Mouse (Mus musculus): ENCODE results near the gene Gpr19. TPM values are rescaled to one million over a fixed set of nuclear protein-coding genes. Genes with fewer than 3 reads are reported as not detected.

The Gpr19 gene
- polyA plus RNA-seq, 1 experiment from 2014 or later, result 10.4 TPM

DNA sequence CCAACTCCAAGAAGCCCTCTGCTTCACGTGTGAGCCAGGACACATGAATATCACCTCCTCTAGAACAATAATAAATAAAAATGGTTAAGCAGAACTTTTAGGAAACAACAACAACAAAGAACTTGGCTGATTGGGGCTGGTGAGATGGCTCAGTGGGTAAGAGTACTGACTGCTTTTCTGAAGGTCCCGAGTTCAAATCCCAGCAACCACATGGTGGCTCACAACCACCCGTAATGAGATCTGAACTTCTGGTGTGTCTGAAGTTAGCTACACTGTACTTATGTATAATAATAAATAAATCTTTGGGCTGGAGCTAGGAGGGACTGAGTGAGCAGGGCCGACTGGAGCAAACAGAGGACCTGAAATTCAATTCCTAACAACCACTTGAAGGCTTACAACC lies 21.1 kb downstream of the Gpr19 start:
- H3K9me3 ChIP-seq, result no peaks in the 10 kb centered on the region
- H3K36me3 ChIP-seq, result no peaks in the 10 kb centered on the region
- H3K4me3 ChIP-seq (replicated peaks), result no peak overlapping the region
- no peak for ATAC-seq
- no peaks in the 10 kb centered on the region for H3K4me1 ChIP-seq (replicated peaks)
- no peak overlapping the region for H3K27ac ChIP-seq
- no peak overlapping the region for H3K9ac ChIP-seq
- H3K4me2 ChIP-seq (replicated peaks), result no peak overlapping the region
- WGBS, result 86% methylated on average over 4 of the region's 4 CpGs
- no peaks in the 10 kb centered on the region for H3K27me3 ChIP-seq (replicated peaks)

DNA sequence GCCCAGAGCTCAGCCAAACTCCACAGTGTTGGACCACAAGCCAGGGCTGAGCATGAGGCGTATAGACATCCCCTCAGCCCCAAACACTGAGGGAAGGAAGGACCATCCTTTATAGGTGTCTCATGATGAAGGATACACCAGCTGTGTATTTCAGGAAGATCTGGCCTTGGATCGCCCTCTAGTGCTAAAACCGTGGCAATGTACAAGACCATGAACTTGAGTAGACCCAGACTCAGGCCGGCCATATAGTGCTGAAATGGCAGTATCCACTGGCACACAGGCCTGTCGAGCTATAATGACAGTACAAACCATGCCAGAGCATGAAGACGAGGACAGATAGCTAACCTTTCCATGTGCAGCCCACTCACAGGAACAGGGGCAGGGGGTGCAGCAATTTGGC lies 21.6 kb downstream of the Gpr19 start:
- no peak overlapping the region for H3K4me2 ChIP-seq (replicated peaks)
- no peak overlapping the region for H3K4me3 ChIP-seq (replicated peaks)
- H3K9ac ChIP-seq, result no peak overlapping the region
- no peaks in the 10 kb centered on the region for H3K9me3 ChIP-seq
- no peaks in the 10 kb centered on the region for H3K36me3 ChIP-seq
- 75% methylated on average over 6 of the region's 6 CpGs for WGBS
- 0 out of 2 replicates have a peak, but pooled peaks have one; percentile 41 for ATAC-seq
- H3K4me1 ChIP-seq (replicated peaks), result no peaks in the 10 kb centered on the region
- no peak overlapping the region for H3K27ac ChIP-seq
- no peaks in the 10 kb centered on the region for H3K27me3 ChIP-seq (replicated peaks)

DNA sequence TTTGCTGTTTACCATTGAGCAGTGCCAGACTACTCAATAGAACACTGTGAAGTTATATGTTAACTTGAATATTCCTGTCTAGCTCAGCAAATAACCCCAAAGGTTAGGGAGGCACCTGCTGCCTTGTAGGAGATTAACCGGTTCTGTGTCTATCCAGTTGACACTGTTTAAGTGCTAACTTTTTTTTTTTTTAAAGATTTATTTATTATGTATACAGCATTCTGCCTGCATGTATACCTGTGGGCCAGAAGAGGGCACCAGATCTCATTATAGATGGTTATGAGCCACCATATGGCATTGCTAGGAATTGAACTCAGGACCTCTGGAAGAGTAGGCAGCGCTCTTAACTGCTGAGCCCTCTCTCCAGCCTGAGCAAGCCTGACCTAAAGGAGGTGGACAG lies 25.4 kb downstream of the Gpr19 start:
- no peaks in the 10 kb centered on the region for H3K27me3 ChIP-seq (replicated peaks)
- no peak for ATAC-seq

DNA sequence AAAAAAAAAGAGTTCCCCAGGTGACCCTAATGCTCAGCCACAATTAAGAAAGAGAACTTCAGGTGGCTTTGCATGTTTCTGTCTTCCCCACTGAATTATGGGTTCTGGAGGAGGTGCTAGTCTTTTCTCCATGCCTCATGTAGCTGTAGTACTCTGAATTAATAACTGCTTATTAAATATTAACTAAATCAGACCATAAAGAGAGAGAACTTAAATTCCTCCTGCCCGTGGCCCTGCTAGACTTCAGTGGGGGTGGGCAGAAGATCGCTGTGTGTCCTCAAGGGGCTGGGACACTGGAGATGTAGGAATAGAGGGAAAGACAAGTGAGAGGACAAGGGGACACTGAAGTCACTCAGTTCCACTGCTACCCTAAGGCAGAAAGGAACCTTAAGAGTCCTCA lies 26.1 kb downstream of the Gpr19 start:
- no peak for ATAC-seq
- Histone ChIP-seq H3K4me2 (replicated peaks) (no peak overlapping the region), H3K4me3 (replicated peaks) (no peak overlapping the region), H3K9ac (no peak overlapping the region), H3K4me1 (replicated peaks) (no peaks in the 10 kb centered on the region), H3K9me3 (no peaks in the 10 kb centered on the region), H3K36me3 (0 out of 2 replicates have a peak, but pooled peaks cover 9% of the 10 kb centered on the region), H3K27ac (no peak overlapping the region), H3K27me3 (replicated peaks) (no peaks in the 10 kb centered on the region)
- 62% methylated on average over 2 of the region's 2 CpGs for WGBS

More for the DNA sequence above, 25.4 kb downstream of the Gpr19 start:
- Histone ChIP-seq H3K4me1 (replicated peaks) (no peaks in the 10 kb centered on the region), H3K36me3 (0 out of 2 replicates have a peak, but pooled peaks cover 7% of the 10 kb centered on the region), H3K9ac (no peak overlapping the region), H3K4me3 (replicated peaks) (no peak overlapping the region), H3K27ac (no peak overlapping the region), H3K4me2 (replicated peaks) (no peak overlapping the region), H3K9me3 (no peaks in the 10 kb centered on the region)
- 75% methylated on average over 2 of the region's 2 CpGs for WGBS

DNA sequence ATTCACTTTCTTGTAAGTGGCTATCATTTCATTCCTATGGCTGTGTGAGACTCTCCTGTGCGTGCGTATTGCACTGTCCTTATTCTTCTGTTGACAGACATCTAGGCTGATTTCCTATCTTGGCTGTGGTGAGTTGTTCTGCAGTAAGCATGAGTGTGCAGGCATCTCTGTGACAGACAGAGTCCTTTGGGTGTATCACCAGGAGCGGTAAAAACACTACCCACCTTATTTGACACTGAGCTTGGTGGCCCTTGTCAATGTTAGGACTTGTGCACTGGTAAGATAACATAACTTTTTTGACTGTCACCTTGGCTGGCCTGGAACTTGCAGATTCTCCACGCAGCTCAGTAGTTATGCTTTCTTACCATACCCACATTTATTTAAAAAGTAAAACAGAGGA lies 27.5 kb downstream of the Gpr19 start:
- Histone ChIP-seq H3K4me2 (replicated peaks) (no peak overlapping the region), H3K36me3 (0 out of 2 replicates have a peak, but pooled peaks cover 9% of the 10 kb centered on the region), H3K27me3 (replicated peaks) (no peaks in the 10 kb centered on the region), H3K4me1 (replicated peaks) (no peaks in the 10 kb centered on the region), H3K9ac (no peak overlapping the region), H3K4me3 (replicated peaks) (no peak overlapping the region), H3K9me3 (no peaks in the 10 kb centered on the region), H3K27ac (no peak overlapping the region)
- 92% methylated on average over 4 of the region's 4 CpGs for WGBS
- no peak for ATAC-seq

DNA sequence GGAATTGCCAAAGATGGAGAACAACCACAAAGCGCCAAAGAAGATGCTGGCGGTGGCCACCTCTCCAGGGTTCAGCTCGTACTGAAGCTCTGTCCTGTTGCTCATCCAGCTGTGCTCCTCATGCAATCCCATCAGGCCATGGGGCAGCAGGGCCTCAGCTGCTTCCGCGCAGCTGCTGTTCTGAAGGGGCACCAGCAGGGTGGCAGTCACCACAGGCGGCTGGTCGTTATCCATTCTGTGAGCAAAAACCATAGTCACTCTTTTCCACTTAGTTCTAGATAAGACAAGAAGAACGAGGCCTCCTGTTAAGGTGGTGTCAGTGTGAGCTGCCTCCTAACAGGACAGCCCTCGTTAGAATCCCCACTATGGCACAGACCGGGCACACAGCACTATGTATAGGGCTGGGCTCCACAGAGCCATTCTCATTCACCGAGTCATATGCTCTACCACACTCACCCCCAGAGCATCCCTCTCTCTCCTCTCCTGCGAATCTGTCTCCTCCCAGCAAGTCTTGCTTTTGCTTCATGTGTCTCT lies 28.1 kb downstream of the Gpr19 start:
- no peak overlapping the region for H3K9ac ChIP-seq
- no peaks in the 10 kb centered on the region for H3K27me3 ChIP-seq (replicated peaks)
- H3K4me2 ChIP-seq (replicated peaks), result no peak overlapping the region
- WGBS, result 88% methylated on average over 12 of the region's 12 CpGs
- no peaks in the 10 kb centered on the region for H3K4me1 ChIP-seq (replicated peaks)
- no peak for ATAC-seq
- no peak overlapping the region for H3K27ac ChIP-seq
- no peak overlapping the region for H3K4me3 ChIP-seq (replicated peaks)
- H3K9me3 ChIP-seq, result no peaks in the 10 kb centered on the region
- H3K36me3 ChIP-seq, result 0 out of 2 replicates have a peak, but pooled peaks cover 9% of the 10 kb centered on the region

DNA sequence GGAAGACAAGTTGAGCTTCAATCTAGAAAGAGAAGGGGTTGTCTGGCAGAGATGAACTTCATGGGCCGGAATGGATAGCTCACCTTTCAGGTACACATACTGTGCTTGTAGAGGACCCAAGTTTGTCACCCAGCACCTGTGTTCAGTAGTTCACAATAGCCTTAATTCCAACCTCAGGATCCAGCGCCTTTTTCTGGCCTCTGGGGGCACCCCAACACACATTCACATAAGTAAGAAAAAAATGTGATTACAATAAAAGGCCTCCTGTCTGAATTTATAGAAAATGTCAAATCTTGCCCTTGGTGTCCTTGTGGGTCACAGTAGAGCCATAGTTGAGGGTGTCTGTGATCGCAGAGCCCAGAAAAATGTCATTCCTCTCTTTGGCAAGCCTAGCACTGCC lies 31.1 kb downstream of the Gpr19 start:
- Histone ChIP-seq H3K4me2 (replicated peaks) (no peak overlapping the region), H3K9ac (no peak overlapping the region), H3K36me3 (0 out of 2 replicates have a peak, but pooled peaks cover 9% of the 10 kb centered on the region), H3K4me3 (replicated peaks) (no peak overlapping the region), H3K9me3 (no peaks in the 10 kb centered on the region), H3K4me1 (replicated peaks) (0 out of 2 replicates have a peak, but pooled peaks cover 5% of the 10 kb centered on the region), H3K27me3 (replicated peaks) (no peaks in the 10 kb centered on the region), H3K27ac (no peak overlapping the region)
- no peak for ATAC-seq
- 91% methylated on average over 3 of the region's 3 CpGs for WGBS

DNA sequence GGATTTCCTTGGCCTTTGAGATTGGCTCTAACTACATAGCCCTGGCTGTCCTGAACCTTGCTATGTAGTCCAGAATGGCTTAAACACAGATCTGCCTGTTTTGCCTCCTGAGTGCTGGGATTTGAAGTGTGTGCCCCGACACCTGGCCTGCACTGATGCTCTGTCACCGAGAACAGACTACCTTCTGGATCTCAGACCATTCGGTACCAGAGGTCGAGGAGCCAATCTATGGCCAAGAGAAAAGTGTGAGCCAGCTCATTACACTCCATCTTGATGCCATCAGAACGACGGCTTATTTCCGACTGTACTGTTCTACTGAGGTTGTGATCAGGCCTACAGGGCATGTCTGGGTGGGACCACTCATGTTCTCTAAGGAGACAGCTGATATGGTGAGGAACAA lies 32.3 kb downstream of the Gpr19 start:
- Histone ChIP-seq H3K9me3 (no peaks in the 10 kb centered on the region), H3K9ac (no peak overlapping the region), H3K4me1 (replicated peaks) (0 out of 2 replicates have a peak, but pooled peaks cover 7% of the 10 kb centered on the region), H3K27ac (no peak overlapping the region), H3K36me3 (0 out of 2 replicates have a peak, but pooled peaks cover 9% of the 10 kb centered on the region), H3K27me3 (replicated peaks) (no peaks in the 10 kb centered on the region), H3K4me2 (replicated peaks) (no peak overlapping the region), H3K4me3 (replicated peaks) (no peak overlapping the region)
- WGBS, result 94% methylated on average over 7 of the region's 7 CpGs
- ATAC-seq, result no peak

DNA sequence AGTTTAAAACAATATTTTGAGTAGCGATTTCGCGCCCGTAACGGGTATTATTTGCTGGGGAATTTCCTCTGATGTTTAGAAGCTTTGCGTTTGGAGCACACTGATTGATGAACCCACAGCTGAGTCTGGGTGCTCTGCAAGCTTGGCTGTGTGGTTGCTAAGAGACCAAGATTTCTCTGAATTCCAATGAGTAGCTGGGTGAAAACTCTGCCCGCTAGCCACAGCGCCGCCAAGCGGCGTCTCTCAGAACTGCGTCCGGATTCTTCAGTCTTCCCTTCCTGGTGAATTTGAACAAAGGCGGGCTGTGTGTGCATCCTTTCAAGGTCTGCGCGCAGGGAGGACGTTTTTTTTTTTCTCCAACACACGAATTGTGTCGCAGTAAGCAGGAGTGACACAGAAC lies 35.2 kb downstream of the Gpr19 start:
- no peaks in the 10 kb centered on the region for H3K9me3 ChIP-seq
- H3K27me3 ChIP-seq (replicated peaks), result no peaks in the 10 kb centered on the region
- H3K4me1 ChIP-seq (replicated peaks), result 0 out of 2 replicates have a peak, but pooled peaks cover 7% of the 10 kb centered on the region
- peak; percentile 88 for ATAC-seq
- 0 out of 2 replicates have a peak overlapping the region, but pooled peaks have one; percentile 40 for H3K27ac ChIP-seq
- H3K4me3 ChIP-seq (replicated peaks), result peak overlapping the region; percentile 23
- 2% methylated on average over 19 of the region's 19 CpGs for WGBS
- H3K36me3 ChIP-seq, result 0 out of 2 replicates have a peak, but pooled peaks cover 6% of the 10 kb centered on the region
- peak overlapping the region; percentile 58 for H3K4me2 ChIP-seq (replicated peaks)
- H3K9ac ChIP-seq, result no peak overlapping the region

DNA sequence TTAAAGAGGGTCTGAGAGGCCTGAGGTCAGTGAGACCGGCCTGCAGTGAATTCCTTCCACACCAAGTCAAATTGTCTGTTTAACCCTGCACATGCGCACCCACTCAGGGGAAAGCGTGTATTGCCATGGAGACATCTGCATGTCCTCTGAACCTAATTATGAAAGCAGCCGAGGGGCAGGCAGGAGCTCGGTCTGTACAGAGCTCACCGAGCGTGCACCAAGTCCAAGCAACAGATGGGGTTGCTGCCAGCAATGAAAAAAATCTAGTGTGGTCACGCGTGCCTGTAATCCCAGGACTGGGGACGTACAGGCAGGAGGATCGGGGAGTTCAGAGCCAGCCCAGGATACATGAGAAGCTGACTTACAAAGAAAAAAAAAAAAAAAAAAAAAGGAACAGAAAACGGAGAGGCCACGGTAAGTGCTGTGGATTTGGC lies 35.7 kb downstream of the Gpr19 start:
- Histone ChIP-seq H3K4me3 (replicated peaks) (peak overlapping the region; percentile 23), H3K36me3 (0 out of 2 replicates have a peak, but pooled peaks cover 4% of the 10 kb centered on the region), H3K4me2 (replicated peaks) (peak overlapping the region; percentile 58), H3K9ac (0 out of 2 replicates have a peak overlapping the region, but pooled peaks have one; percentile 28), H3K9me3 (no peaks in the 10 kb centered on the region), H3K27ac (0 out of 2 replicates have a peak overlapping the region, but pooled peaks have one; percentile 40), H3K4me1 (replicated peaks) (0 out of 2 replicates have a peak, but pooled peaks cover 7% of the 10 kb centered on the region), H3K27me3 (replicated peaks) (no peaks in the 10 kb centered on the region)
- WGBS, result 27% methylated on average over 13 of the region's 13 CpGs
- peak; percentile 32 for ATAC-seq

DNA sequence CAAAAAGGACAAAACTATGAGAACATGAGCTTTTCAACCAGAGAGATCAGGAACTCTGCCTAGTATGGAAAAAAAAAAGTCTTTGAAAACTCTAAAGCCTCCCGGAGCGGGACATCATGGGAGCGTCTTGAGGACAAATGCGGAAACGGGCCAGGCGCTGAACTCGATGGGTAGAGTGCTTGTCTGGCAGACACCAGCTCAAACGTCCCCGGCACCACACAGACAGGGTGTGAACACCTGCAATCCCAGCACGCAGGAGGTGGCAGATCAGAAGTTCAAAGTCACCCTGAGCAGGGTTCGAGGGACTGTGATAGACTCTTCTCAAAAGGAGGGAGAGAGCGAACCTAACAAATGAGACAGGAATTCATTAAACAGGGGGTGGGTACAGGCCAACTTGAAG lies 37.0 kb downstream of the Gpr19 start:
- Histone ChIP-seq H3K36me3 (0 out of 2 replicates have a peak, but pooled peaks cover 4% of the 10 kb centered on the region), H3K27me3 (replicated peaks) (no peaks in the 10 kb centered on the region), H3K27ac (no peak overlapping the region), H3K9ac (no peak overlapping the region), H3K9me3 (no peaks in the 10 kb centered on the region), H3K4me1 (replicated peaks) (0 out of 2 replicates have a peak, but pooled peaks cover 7% of the 10 kb centered on the region), H3K4me2 (replicated peaks) (no peak overlapping the region), H3K4me3 (replicated peaks) (no peak overlapping the region)
- 88% methylated on average over 12 of the region's 12 CpGs for WGBS
- ATAC-seq, result no peak

DNA sequence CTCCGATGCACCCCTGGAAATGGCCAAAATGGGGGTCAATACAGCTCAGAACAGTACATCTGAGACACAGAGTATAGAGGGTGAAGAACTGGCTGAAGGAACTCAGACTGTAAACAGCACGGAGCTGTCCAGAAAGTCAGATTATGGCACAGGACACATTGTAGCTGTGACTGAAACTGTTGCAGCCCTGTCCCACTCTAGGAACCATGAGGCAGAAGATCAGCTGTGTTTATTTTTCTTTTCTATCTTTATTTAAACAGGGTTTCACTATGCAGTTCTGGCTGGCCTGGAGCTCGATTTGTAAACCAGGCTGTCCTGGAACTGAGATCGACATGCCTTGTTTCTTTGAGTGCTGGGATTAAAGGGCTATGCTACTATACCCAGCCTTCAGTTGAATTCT lies 38.1 kb downstream of the Gpr19 start:
- no peak for ATAC-seq
- Histone ChIP-seq H3K27ac (no peak overlapping the region), H3K4me1 (replicated peaks) (0 out of 2 replicates have a peak, but pooled peaks cover 7% of the 10 kb centered on the region), H3K9ac (no peak overlapping the region), H3K9me3 (no peaks in the 10 kb centered on the region), H3K4me3 (replicated peaks) (no peak overlapping the region), H3K4me2 (replicated peaks) (no peak overlapping the region), H3K36me3 (0 out of 2 replicates have a peak, but pooled peaks cover 4% of the 10 kb centered on the region), H3K27me3 (replicated peaks) (no peaks in the 10 kb centered on the region)
- 50% methylated on average over 4 of the region's 4 CpGs for WGBS

DNA sequence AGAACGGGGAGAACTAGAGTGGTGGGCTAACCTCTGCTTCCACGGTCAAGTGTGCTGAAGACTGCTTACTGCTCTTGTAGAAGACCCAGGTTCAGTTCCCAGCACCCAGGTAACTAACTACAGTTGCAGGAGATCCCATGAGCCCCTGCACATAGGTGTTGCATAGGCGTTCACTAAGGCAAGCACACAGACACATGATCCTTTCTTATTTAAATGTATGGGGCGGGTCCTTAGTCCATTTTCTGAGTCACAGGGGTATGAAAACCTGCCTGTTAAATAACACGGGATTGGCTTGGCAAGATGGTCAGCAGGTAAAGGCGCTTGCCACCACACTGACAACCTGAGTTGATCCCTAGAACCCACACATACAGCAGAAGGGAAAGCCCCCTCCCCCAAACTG lies 39.4 kb downstream of the Gpr19 start:
- H3K27ac ChIP-seq, result no peak overlapping the region
- ATAC-seq, result no peak

More for the DNA sequence above, 39.4 kb downstream of the Gpr19 start:
- Histone ChIP-seq H3K36me3 (0 out of 2 replicates have a peak, but pooled peaks cover 4% of the 10 kb centered on the region), H3K27me3 (replicated peaks) (no peaks in the 10 kb centered on the region), H3K9me3 (no peaks in the 10 kb centered on the region), H3K9ac (no peak overlapping the region), H3K4me1 (replicated peaks) (0 out of 2 replicates have a peak, but pooled peaks cover 7% of the 10 kb centered on the region), H3K4me3 (replicated peaks) (no peak overlapping the region), H3K4me2 (replicated peaks) (no peak overlapping the region)
- 93% methylated on average over 6 of the region's 6 CpGs for WGBS

Data from intestine, embryonic 15.5 days (tissue).